Mouse (Mus musculus) spleen, adult 2 months (tissue): ENCODE data around the gene Agap1.

ENCODE experiments used
- CTCF ChIP-seq: fragments of 200-500 bp; IDR thresholded peaks from 2 replicates; pipeline ENCODE4 v1.5.1; 2011; ENCODE audit warnings: mild to moderate bottlenecking, inconsistent platforms; ENCODE audit not compliant: insufficient read depth, insufficient read length, insufficient replicate concordance; ENCODE audit errors: extremely low read depth
- POLR2A ChIP-seq: fragments of 200-500 bp; IDR thresholded peaks from 2 replicates; pipeline ENCODE4 v1.6.1; 2011; ENCODE audit warnings: low read depth, low read length, inconsistent platforms

DNA sequence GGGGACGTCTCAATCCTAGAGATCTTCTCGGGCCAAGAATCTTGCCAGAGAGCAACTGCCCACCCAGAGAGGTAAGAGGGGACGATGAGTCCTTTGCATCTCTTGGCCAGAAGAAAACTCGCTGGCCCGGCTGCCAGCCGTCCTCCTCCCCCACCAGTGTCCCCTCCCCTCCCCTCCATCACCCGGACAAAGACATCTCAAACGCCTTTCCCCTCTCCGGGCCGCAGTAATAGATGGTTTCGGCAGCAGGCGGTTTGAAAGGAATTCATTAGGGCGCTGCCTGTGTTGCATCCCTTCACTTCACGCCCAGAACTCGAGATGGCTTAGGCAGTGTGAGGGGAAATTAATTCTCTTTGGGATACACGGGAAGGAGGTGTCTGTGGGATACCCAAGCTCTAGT, 478.0 kb downstream of the Agap1 start:
- TF ChIP-seq CTCF (no peak), POLR2A (no peak)
